Mouse (Mus musculus): ENCODE data around the gene Polr2l. TPM values are rescaled to one million over a fixed set of nuclear protein-coding genes. Genes with fewer than 3 reads are reported as not detected.

Gene Polr2l
- total and polyA plus RNA-seq, 2 experiments from 2014 or later: 21.1 to 73.2 TPM

DNA sequence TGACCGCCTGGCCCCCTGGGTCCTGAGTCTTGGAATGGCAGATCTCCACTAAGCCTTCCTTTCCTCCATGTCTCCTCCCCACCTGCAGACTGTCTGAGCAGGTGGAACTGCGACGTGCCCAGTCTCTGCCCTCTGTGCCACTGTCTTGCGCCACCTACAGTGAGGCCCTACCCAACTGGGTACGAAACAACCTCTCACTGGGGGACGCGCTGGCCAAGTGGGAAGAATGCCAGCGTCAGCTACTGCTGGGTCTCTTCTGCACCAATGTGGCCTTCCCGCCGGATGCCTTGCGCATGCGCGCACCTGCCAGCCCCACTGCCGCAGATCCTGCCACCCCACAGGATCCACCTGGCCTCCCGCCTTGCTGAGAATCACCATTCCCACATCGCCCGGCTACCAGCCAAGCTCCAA, 15.6 kb downstream of the Polr2l start:
- no peak for TF ChIP-seq CTCF (IDR thresholded peaks at IDR 0.05; ENCODE audit: low read depth)
- H3K36me3 ChIP-seq (ENCODE audit: insufficient read depth): peaks cover 16% of the 10 kb centered on the region
- no peak overlapping the region for H3K4me3 ChIP-seq (ENCODE audit: low read depth, low read length)
- DNase-seq (no peak), ATAC-seq (no peak)
- no peak overlapping the region for H3K9ac ChIP-seq
- peaks cover 9% of the 10 kb centered on the region for H3K4me1 ChIP-seq (ENCODE audit: insufficient read depth)
- H3K27me3 ChIP-seq (ENCODE audit: insufficient read depth, low read length): peaks cover 30% of the 10 kb centered on the region
- no peak overlapping the region for H3K4me2 ChIP-seq (ENCODE audit: low read depth)
- WGBS: 90% methylated on average over 17 of the region's 17 CpGs
- no peaks in the 10 kb centered on the region for H3K9me3 ChIP-seq (ENCODE audit: low read length)
- no peak overlapping the region for H3K27ac ChIP-seq (ENCODE audit: low read depth, low read length)

DNA sequence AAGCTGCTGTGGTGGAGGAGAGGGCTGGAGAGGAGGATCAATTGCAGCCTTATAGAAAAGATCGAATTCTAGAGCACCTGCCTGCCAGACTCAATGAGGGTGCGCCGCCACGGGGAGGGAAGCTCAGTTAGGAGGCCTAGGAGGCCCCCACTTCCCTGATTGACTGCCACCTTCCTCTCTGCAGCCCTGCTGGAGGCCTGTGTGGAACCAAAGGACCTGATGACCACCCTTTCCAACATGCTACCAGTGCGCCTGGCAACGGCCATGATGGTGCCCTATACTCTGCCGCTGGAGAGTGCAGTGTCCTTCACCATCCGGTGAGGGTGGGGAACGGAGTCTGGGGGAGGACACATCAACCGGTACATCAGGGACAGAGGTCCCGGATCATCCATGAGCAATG, 16.3 kb downstream of the Polr2l start:
- H3K27ac ChIP-seq (ENCODE audit: low read depth, low read length): no peak overlapping the region
- peaks cover 16% of the 10 kb centered on the region for H3K36me3 ChIP-seq (ENCODE audit: insufficient read depth)
- H3K4me1 ChIP-seq (ENCODE audit: insufficient read depth): peaks cover 9% of the 10 kb centered on the region
- no peak for TF ChIP-seq CTCF (IDR thresholded peaks at IDR 0.05; ENCODE audit: low read depth)
- no peak overlapping the region for H3K4me3 ChIP-seq (ENCODE audit: low read depth, low read length)
- DNase-seq (no peak), ATAC-seq (no peak)
- H3K9ac ChIP-seq: no peak overlapping the region
- whole genome bisulfite sequencing: 90% methylated on average over 11 of the region's 11 CpGs
- peaks cover 23% of the 10 kb centered on the region for H3K27me3 ChIP-seq (ENCODE audit: insufficient read depth, low read length)
- no peaks in the 10 kb centered on the region for H3K9me3 ChIP-seq (ENCODE audit: low read length)
- no peak overlapping the region for H3K4me2 ChIP-seq (ENCODE audit: low read depth)

DNA sequence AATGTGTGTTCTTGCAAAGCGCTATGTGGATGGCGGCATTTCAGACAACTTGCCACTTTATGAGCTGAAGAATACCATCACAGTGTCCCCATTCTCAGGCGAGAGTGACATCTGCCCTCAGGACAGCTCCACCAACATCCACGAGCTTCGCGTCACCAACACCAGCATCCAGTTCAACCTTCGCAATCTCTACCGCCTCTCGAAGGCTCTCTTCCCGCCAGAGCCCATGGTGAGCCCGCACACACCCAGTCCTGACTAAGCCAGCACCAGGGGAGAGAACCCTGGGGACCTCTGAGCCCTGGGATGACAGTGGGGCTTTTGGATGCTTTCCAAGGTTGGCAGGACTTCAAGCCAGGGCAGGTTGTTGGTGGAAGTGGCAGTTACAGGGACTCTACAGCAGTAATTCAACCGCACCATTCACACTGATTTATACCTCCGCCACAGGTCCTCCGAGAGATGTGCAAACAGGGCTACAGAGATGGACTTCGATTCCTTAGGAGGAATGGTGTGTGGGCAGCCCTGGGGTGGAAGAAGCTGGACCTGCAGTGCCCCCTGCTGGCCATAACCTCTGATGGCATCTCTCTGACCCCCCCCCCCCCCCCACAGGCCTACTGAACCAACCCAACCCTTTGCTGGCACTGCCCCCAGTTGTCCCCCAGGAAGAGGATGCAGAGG, 16.8 kb downstream of the Polr2l start:
- 76% methylated on average over 15 of the region's 15 CpGs for WGBS
- Histone ChIP-seq H3K36me3 (ENCODE audit: insufficient read depth) (peaks cover 16% of the 10 kb centered on the region), H3K27ac (ENCODE audit: low read depth, low read length) (no peak overlapping the region), H3K4me2 (ENCODE audit: low read depth) (no peak overlapping the region), H3K4me1 (ENCODE audit: insufficient read depth) (peaks cover 9% of the 10 kb centered on the region), H3K27me3 (ENCODE audit: insufficient read depth, low read length) (peaks cover 23% of the 10 kb centered on the region), H3K9ac (no peak overlapping the region), H3K9me3 (ENCODE audit: low read length) (no peaks in the 10 kb centered on the region), H3K4me3 (ENCODE audit: low read depth, low read length) (no peak overlapping the region)
- peak; percentile 48 for TF ChIP-seq CTCF (IDR thresholded peaks at IDR 0.05; ENCODE audit: low read depth)
- DNase-seq (no peak), ATAC-seq (no peak)

DNA sequence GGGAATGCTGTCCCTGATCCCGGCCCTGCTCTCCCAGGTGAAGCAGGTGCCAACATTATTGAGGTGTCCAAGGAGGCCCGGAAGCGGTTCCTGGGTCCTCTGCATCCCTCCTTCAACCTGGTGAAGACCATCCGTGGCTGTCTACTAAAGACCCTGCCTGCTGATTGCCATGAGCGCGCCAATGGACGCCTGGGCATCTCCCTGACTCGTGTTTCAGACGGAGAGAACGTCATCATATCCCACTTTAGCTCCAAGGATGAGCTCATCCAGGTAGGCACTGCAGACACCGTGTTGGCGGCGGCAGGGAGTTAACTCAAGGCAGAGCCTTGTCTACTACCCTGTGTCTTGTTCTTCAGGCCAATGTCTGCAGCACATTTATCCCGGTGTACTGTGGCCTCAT, 17.7 kb downstream of the Polr2l start:
- peaks cover 9% of the 10 kb centered on the region for H3K4me1 ChIP-seq (ENCODE audit: insufficient read depth)

DNA sequence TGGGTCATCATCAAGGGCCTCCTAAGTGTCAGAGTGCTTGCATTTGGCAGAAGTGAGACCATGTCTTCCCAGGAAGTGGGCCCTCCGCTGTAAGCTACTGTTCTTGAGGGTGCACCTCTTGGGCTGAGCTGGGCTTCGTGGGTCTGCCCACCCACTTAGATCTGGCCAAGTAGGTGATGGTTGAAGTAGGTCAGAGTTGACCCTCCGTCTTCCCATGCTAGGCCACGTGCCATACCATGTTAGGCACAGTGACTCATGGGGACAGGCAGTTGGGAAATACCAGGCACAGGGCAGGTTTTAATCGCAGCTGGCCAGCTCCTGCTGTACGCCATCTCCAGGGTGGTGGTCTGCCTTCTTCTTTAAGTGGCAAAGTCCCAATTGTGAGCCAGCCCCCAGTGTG, 18.2 kb downstream of the Polr2l start:
- no peaks in the 10 kb centered on the region for H3K9me3 ChIP-seq (ENCODE audit: low read length)
- peaks cover 13% of the 10 kb centered on the region for H3K27me3 ChIP-seq (ENCODE audit: insufficient read depth, low read length)
- H3K9ac ChIP-seq: no peak overlapping the region
- no peak for TF ChIP-seq CTCF (IDR thresholded peaks at IDR 0.05; ENCODE audit: low read depth)
- ATAC-seq (no peak), DNase-seq (no peak)
- H3K36me3 ChIP-seq (ENCODE audit: insufficient read depth): peaks cover 23% of the 10 kb centered on the region
- WGBS: 89% methylated on average over 6 of the region's 6 CpGs
- H3K4me3 ChIP-seq (ENCODE audit: low read depth, low read length): no peak overlapping the region
- H3K4me1 ChIP-seq (ENCODE audit: insufficient read depth): peaks cover 9% of the 10 kb centered on the region
- peak overlapping the region; percentile 92; the same call in 1 of the 2 replicates for H3K4me2 ChIP-seq (ENCODE audit: low read depth)
- H3K27ac ChIP-seq (ENCODE audit: low read depth, low read length): no peak overlapping the region

More for the DNA sequence above, 17.7 kb downstream of the Polr2l start:
- Histone ChIP-seq H3K4me3 (ENCODE audit: low read depth, low read length) (no peak overlapping the region), H3K4me2 (ENCODE audit: low read depth) (no peak overlapping the region), H3K36me3 (ENCODE audit: insufficient read depth) (peaks cover 18% of the 10 kb centered on the region), H3K9me3 (ENCODE audit: low read length) (no peaks in the 10 kb centered on the region), H3K27me3 (ENCODE audit: insufficient read depth, low read length) (peaks cover 17% of the 10 kb centered on the region), H3K9ac (no peak overlapping the region), H3K27ac (ENCODE audit: low read depth, low read length) (no peak overlapping the region)
- 95% methylated on average over 14 of the region's 14 CpGs for WGBS
- DNase-seq: no peak
- no peak for TF ChIP-seq CTCF (IDR thresholded peaks at IDR 0.05; ENCODE audit: low read depth)
- no peak for ATAC-seq

DNA sequence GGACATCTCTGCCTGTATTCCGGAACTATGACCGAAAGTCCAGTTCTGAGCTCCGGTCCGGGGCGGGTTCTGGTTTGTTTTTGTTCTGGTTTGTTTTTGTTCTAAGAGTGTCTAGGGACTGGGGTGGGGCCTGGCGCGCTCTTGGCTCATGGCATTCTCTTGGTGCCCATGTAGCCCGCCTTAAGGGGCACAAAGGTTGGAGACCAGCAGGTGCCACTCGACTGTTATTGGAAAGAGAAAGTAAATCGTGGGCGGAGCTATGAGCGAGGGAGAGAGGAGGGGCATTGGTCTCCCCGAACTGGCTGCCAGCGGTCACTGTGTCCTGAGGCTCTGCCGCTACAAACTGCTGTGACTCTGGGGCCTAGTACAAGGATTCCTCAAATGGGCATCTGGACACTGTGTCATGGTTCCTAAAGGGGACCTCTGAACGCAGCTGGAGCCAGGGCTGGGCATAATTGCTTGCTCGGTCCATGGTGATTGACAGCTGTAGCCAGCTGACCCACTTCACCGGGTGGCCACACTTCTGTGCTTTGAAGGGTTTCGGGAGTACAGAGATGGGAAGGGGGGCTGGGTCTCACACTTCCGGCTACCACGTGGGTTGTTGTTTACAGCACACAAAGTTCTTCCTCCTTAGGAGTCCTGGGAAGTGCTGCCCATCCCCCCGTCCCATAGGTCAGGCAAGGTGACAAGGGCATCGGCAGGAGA, 19.2 kb downstream of the Polr2l start:
- peaks cover 3% of the 10 kb centered on the region; the same call in 1 of the 2 replicates for H3K27me3 ChIP-seq (ENCODE audit: insufficient read depth, low read length)
- TF ChIP-seq CTCF (IDR thresholded peaks at IDR 0.05; ENCODE audit: low read depth): no peak
- H3K9me3 ChIP-seq (ENCODE audit: low read length): no peaks in the 10 kb centered on the region
- H3K4me2 ChIP-seq (ENCODE audit: low read depth): peak overlapping the region; percentile 92
- H3K36me3 ChIP-seq (ENCODE audit: insufficient read depth): peaks cover 32% of the 10 kb centered on the region
- peak overlapping the region; percentile 65 for H3K9ac ChIP-seq
- no peak for DNase-seq
- 2% methylated on average over 23 of the region's 23 CpGs for WGBS
- peak overlapping the region; percentile 66 for H3K27ac ChIP-seq (ENCODE audit: low read depth, low read length)
- ATAC-seq: peak; percentile 12
- H3K4me1 ChIP-seq (ENCODE audit: insufficient read depth): peaks cover 9% of the 10 kb centered on the region
- H3K4me3 ChIP-seq (ENCODE audit: low read depth, low read length): peak overlapping the region; percentile 56

DNA sequence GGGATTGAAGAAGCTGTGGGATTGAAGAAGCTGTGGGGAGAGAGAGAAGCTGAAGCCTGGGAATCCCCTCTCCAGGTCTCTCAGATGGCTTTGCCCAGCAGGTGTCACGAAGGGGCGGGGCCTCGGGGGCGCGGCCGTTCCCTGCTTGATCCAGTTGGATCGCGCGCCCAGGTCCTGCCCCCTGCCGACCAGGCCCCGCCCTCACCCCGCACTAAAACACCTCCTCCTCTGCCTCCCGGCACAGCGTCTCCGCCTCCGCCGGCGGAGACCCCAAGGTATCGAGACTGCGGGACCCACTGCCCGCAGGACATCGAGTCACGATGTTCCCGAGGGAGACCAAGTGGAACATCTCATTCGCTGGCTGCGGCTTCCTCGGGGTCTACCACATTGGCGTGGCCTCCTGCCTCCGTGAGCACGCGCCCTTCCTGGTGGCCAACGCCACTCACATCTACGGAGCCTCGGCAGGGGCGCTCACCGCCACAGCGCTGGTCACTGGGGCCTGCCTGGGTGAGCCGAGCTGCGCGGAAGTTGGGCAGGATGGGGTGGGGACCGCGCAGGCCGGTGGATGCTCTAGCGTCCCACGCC, 19.9 kb downstream of the Polr2l start, which contains the start of gene Pnpla2:
Pnpla2 (plus strand) TSS at position 232 of the 585 bp plus-strand sequence.
- H3K36me3 ChIP-seq (ENCODE audit: insufficient read depth): peaks cover 37% of the 10 kb centered on the region
- H3K4me3 ChIP-seq (ENCODE audit: low read depth, low read length): peak within 1 kb of the TSS; percentile 56
- peak; percentile 35 for TF ChIP-seq CTCF (IDR thresholded peaks at IDR 0.05; ENCODE audit: low read depth)
- WGBS: under 1% methylated on average over 45 of the region's 45 CpGs
- no peaks in the 10 kb centered on the region for H3K9me3 ChIP-seq (ENCODE audit: low read length)
- H3K27me3 ChIP-seq (ENCODE audit: insufficient read depth, low read length): no peaks in the 10 kb centered on the region
- DNase-seq: peak; percentile 86
- peak; percentile 83 for ATAC-seq
- peak within 1 kb of the TSS; percentile 92 for H3K4me2 ChIP-seq (ENCODE audit: low read depth)
- H3K4me1 ChIP-seq (ENCODE audit: insufficient read depth): peaks cover 9% of the 10 kb centered on the region
- H3K27ac ChIP-seq (ENCODE audit: low read depth, low read length): peak within 1 kb of the TSS; percentile 66
- H3K9ac ChIP-seq: peak within 1 kb of the TSS; percentile 65

Data from forebrain, postnatal 0 days (tissue).